Mouse (Mus musculus) cortical plate, adult 2 months (tissue): ENCODE measurements at regions not wholly inside any gene's neighbourhood (a gene's known extent, or its start where the extent isn't known, plus 50 kb on each side); places are given as distances from the start of the nearest gene placed in this dataset.

Source experiments
- H3K27ac ChIP-seq: fragments of 200-500 bp; 2 replicates; pipeline ENCODE4 v1.5.1; 2012; ENCODE audit warnings: low read length, control low read depth, inconsistent platforms; ENCODE audit not compliant: insufficient read depth
- H3K4me1 ChIP-seq: fragments of 200-500 bp; 2 replicates; pipeline ENCODE4 v1.6.1; 2011; ENCODE audit warnings: low read length; ENCODE audit not compliant: control insufficient read depth, insufficient read depth
- H3K4me3 ChIP-seq: fragments of 200-500 bp; 2 replicates; pipeline ENCODE4 v1.5.1; 2011; ENCODE audit warnings: mild to moderate bottlenecking, low read length, control low read depth; ENCODE audit not compliant: insufficient read depth
- CTCF ChIP-seq: fragments of 200-500 bp; IDR thresholded peaks from 2 replicates; pipeline ENCODE4 v1.5.1; 2011; ENCODE audit warnings: mild to moderate bottlenecking, control low read depth, low read length; ENCODE audit not compliant: insufficient read depth; ENCODE audit errors: extremely low read depth
- POLR2A ChIP-seq: fragments of 200-500 bp; IDR thresholded peaks from 2 replicates; pipeline ENCODE4 v1.6.1; 2011; ENCODE audit warnings: mild to moderate bottlenecking, low read length, control low read depth; ENCODE audit not compliant: insufficient read depth; ENCODE audit errors: extremely low read depth

DNA sequence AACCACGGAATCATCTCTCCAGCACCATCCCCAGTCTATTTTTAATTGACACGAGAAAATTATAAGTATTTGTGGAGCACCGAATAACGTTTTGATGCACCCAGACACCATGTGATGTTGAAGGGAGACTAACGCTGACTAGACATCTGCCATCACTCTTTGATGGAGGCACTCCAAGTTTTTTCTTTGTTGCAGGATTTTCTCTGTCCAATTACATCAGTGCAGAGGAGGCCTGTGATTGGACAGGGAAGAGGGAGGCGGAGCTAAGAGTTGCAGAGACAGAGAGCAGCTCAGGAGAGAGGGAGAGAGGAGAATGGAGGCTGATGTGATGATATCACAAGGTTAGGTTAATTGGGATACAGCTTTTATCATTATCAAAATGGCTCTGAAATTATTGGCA lies 105.6 kb upstream of the Ctnnb1 start:
- no peak overlapping the region for H3K4me3 ChIP-seq
- TF ChIP-seq CTCF (no peak), POLR2A (no peak)
- H3K4me1 ChIP-seq: no peaks in the 10 kb centered on the region
- H3K27ac ChIP-seq: no peak overlapping the region

DNA sequence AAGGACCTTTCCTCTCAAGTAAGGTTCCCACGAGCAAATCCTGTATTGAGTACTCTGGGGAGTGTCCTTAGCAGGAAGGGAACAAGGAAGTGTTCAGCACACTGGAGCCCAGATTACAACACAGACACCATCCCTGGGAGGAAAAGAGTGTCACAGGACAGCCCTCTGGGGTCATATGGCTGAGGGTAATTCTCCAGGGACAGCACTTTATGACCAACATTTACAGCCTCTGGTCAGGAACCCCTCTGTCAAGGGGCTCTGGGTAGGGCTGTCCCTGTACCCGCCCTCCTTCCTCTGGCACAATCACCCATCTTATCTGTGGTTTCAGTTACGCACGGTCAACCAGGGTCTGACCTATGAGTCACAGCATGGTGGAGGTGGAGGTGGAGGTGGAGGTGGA lies 102.8 kb upstream of the Ctnnb1 start:
- TF ChIP-seq POLR2A (no peak), CTCF (no peak)
- Histone ChIP-seq H3K4me3 (no peak overlapping the region), H3K4me1 (no peaks in the 10 kb centered on the region), H3K27ac (no peak overlapping the region)

DNA sequence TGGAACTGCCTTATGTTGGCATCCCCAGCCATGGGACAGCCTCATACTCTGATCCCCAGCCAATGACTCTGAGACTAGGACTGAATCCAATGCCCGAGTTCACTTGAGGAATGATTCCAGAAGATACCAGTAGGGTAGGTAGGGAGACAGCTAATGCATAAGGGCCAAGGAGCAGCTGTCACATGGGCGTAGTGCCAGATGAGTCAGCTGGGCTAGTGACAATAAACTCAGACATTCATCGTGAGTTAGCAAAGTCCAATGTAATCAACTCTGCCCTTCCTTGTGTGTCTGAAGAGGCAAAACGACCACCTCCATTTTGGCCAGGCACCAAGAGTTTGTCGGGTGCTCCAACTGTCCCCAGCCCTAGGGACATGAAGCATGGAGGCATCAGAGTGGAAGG lies 98.5 kb upstream of the Ctnnb1 start:
- H3K27ac ChIP-seq: no peak overlapping the region
- no peak for TF ChIP-seq CTCF
- TF ChIP-seq POLR2A: no peak
- H3K4me1 ChIP-seq: no peaks in the 10 kb centered on the region
- H3K4me3 ChIP-seq: no peak overlapping the region

DNA sequence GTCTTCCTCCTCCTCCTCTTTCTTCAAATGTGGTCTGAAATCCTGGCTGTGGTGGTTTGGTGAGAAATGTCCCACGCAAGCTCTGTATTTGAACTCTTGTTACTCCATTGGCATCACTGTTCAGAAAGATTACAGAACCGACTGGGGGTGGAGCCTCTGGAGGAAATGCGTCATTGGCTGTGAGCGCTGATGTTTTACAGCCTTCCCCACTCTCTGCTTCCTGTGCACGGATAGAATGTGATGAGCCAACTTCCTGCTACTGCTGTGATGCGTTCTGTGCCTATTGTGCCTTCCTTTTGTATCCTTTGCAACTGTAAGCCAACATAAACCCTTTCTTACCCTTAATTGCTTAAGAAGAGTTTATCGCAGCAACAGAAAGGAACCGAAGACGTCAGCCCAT lies 94.8 kb upstream of the Ctnnb1 start:
- Histone ChIP-seq H3K4me1 (no peaks in the 10 kb centered on the region), H3K4me3 (no peak overlapping the region)

DNA sequence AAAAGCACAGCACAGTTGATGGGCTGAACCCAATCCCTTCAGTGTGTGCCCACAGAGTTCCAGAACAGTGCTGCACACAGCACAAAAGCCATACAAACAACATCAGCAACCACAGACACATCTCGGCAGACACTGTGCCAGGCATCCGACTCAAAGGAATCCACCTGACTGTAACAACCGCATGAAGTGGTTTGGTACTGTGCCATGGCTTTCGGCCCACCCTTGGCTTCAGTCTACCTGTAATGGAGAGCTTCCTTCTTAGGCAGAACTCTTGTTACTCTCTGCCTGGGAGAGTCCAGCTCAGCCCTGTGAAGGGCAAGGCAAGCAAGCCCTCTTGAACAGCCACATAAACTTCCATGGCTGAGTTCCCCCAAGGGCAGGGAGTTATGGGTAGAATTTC lies 93.4 kb upstream of the Ctnnb1 start:
- no peak overlapping the region for H3K4me3 ChIP-seq
- no peaks in the 10 kb centered on the region for H3K4me1 ChIP-seq
- TF ChIP-seq POLR2A (no peak), CTCF (no peak)
- no peak overlapping the region for H3K27ac ChIP-seq

More for the DNA sequence above, 94.8 kb upstream of the Ctnnb1 start:
- no peak for TF ChIP-seq POLR2A
- no peak for TF ChIP-seq CTCF
- H3K27ac ChIP-seq: no peak overlapping the region

DNA sequence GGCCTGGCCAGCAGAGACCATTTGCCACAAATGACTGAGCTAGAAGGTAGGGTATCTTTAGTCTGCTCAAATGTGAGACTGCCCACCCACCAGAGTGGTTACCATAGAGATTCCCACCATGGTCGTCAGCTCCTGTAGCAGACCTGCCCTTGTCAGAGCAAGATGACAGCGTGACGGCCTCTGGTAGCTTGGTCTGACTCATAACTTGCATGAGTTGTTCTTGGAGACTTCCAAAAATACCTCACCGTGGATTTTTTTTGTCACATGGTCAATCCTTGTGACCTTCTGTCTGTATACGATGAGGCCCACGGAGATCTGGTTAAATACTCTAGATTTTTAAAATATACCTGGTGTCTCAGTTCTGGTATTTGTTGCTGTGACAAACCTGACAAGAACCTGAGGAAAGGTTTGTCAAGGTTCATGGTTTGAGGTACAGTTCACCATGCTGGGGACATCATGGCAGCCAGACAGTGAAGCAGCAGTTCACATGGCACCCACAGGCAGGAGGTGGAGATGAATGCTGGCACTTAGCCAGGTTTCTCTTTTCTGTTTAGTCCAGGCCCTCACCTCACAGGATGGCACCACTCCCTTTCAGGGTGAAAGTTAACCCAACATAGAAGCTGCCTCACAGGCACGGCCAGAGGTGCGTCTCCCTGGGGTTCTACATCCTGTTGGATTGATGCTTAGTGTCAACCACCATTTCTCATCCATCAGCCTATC lies 91.4 kb upstream of the Ctnnb1 start:
- no peak for TF ChIP-seq POLR2A
- TF ChIP-seq CTCF: no peak
- Histone ChIP-seq H3K27ac (no peak overlapping the region), H3K4me1 (no peaks in the 10 kb centered on the region), H3K4me3 (no peak overlapping the region)

DNA sequence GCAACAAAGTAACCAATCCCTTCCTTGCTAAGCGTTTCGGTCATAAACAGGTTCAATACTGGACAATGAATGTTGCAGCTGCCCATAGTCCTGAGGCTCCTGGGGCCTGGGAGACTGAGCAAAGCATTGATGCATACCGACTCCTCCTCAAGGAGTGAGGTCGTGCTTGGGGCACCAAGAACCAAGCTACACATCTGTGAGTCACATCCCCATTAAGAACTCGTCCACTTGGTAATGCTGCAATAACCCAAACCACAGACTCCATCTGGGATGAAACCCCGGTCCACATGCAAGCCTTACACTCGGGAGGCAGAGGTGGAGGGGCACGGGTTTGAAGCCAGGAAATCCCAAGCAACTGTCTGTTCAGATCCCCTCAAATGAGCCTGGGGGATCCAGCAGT lies 85.3 kb upstream of the Ctnnb1 start:
- Histone ChIP-seq H3K4me1 (peaks cover 3% of the 10 kb centered on the region), H3K27ac (no peak overlapping the region), H3K4me3 (no peak overlapping the region)
- no peak for TF ChIP-seq CTCF
- TF ChIP-seq POLR2A: no peak

DNA sequence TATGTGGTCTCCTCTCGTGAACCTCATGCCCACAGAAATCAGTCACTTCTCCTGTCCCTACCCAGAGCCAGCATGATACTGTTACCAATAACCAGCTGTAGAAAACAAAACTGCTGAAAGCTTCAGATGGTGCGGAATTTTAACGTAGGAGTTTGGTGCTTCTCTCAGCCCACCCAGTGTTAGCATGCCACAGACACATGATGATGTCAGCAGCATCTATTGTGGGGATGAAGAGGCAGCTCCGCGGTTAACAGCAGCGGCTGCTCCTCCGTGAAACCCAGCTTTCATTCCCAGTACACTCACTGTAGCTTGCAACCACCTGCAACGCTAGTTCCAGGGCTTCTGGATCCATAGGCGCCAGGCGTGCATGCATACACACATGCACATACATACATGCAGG lies 83.5 kb upstream of the Ctnnb1 start:
- Histone ChIP-seq H3K4me1 (peaks cover 3% of the 10 kb centered on the region), H3K27ac (no peak overlapping the region), H3K4me3 (no peak overlapping the region)
- TF ChIP-seq POLR2A (peak; percentile 39; the same call in 1 of the 2 replicates), CTCF (no peak)

DNA sequence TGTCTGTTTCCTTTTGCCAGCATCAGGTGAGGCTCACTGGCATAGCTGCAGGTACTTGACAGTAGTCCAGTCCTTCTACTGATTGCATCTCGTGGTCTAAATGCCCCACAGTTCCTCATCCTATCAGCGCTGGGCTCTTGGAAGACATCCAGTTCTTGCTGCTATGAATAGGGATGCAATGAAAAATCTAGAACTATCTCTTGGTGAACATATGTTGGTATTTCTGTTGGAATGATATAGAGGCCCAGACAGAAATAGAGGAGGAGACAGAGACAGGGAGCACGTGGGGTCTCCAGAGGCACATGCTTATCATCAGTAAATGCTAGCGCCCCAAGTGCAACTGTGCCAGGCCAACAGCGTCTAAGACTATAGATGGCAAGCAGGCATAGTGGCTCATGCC lies 81.4 kb upstream of the Ctnnb1 start:
- TF ChIP-seq POLR2A (no peak), CTCF (no peak)
- no peak overlapping the region for H3K27ac ChIP-seq
- H3K4me1 ChIP-seq: peaks cover 3% of the 10 kb centered on the region
- H3K4me3 ChIP-seq: no peak overlapping the region

DNA sequence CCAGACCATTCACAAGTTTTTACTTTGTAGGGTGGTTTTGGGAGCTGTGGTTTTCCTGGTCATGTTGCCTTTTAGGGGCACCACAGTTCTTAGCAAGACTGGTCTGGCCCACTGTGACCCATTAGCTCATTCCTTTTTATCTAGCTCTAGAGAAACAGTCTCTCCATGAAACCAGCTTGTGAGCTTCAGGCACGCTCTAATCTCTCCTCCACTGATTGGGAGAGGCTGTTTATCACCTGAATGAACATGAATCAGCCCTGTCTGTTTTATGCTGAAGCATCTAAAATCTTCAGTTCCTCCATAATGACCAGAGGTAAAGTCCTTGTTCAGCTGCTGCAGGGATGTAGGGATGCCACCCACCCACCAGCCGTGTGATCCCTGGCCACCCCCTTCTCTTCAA lies 80.1 kb upstream of the Ctnnb1 start:
- Histone ChIP-seq H3K27ac (no peak overlapping the region), H3K4me1 (peaks cover 3% of the 10 kb centered on the region), H3K4me3 (no peak overlapping the region)
- TF ChIP-seq POLR2A: no peak
- TF ChIP-seq CTCF: no peak
